Mouse (Mus musculus): ENCODE data around the gene Ppp6r3. TPM values are rescaled to one million over a fixed set of nuclear protein-coding genes. Genes with fewer than 3 reads are reported as not detected.

Ppp6r3 gene
- polyA plus RNA-seq, 1 experiment: 97.4 TPM

- Histone ChIP-seq H3K36me3 (ENCODE audit: control insufficient read depth, insufficient read depth, low read length) (no peaks in the 10 kb centered on the region), H3K4me1 (replicated peaks; ENCODE audit: control insufficient read depth, insufficient read depth, low read length) (0 out of 2 replicates have a peak, but pooled peaks cover 5% of the 10 kb centered on the region), H3K4me3 (ENCODE audit: control insufficient read depth, insufficient read depth, low read length) (no peak overlapping the region), H3K27ac (ENCODE audit: control insufficient read depth, insufficient read depth, low read length) (no peak overlapping the region), H3K27me3 (ENCODE audit: control insufficient read depth, insufficient read depth, low read length) (no peaks in the 10 kb centered on the region)
- WGBS: 91% methylated on average over 6 of the region's 6 CpGs
- no peak for DNase-seq
- TF ChIP-seq POLR2A (IDR thresholded peaks at IDR 0.05; ENCODE audit: control insufficient read depth, extremely low read depth, insufficient read depth, low read length, poor library complexity): no peak
- TF ChIP-seq CTCF (IDR thresholded peaks at IDR 0.05; ENCODE audit: borderline replicate concordance, control insufficient read depth, extremely low read depth, insufficient read depth, low read length, poor library complexity): no peak
These were observed 12.8 kb downstream of the Ppp6r3 start for GRCm38 (mm10) chr19:3562752-3563151.

GRCm38 (mm10) chr19:3562298-3562697 lies 13.3 kb downstream of the Ppp6r3 start:
- no peak for DNase-seq

GRCm38 (mm10) chr19:3556169-3556827 lies 19.3 kb downstream of the Ppp6r3 start:
- peaks cover 4% of the 10 kb centered on the region for H3K4me1 ChIP-seq (replicated peaks; ENCODE audit: control insufficient read depth, insufficient read depth, low read length)

More at GRCm38 (mm10) chr19:3562298-3562697, 13.3 kb downstream of the Ppp6r3 start:
- Histone ChIP-seq H3K4me3 (ENCODE audit: control insufficient read depth, insufficient read depth, low read length) (no peak overlapping the region), H3K36me3 (ENCODE audit: control insufficient read depth, insufficient read depth, low read length) (no peaks in the 10 kb centered on the region), H3K27ac (ENCODE audit: control insufficient read depth, insufficient read depth, low read length) (no peak overlapping the region), H3K4me1 (replicated peaks; ENCODE audit: control insufficient read depth, insufficient read depth, low read length) (peaks cover 9% of the 10 kb centered on the region), H3K27me3 (ENCODE audit: control insufficient read depth, insufficient read depth, low read length) (no peaks in the 10 kb centered on the region)
- 99% methylated on average over 2 of the region's 2 CpGs for WGBS
- TF ChIP-seq CTCF (IDR thresholded peaks at IDR 0.05; ENCODE audit: borderline replicate concordance, control insufficient read depth, extremely low read depth, insufficient read depth, low read length, poor library complexity): no peak
- no peak for TF ChIP-seq POLR2A (IDR thresholded peaks at IDR 0.05; ENCODE audit: control insufficient read depth, extremely low read depth, insufficient read depth, low read length, poor library complexity)

GRCm38 (mm10) chr19:3554785-3555184 lies 20.8 kb downstream of the Ppp6r3 start:
- 94% methylated on average over 8 of the region's 8 CpGs for WGBS
- Histone ChIP-seq H3K4me3 (ENCODE audit: control insufficient read depth, insufficient read depth, low read length) (no peak overlapping the region), H3K27me3 (ENCODE audit: control insufficient read depth, insufficient read depth, low read length) (no peaks in the 10 kb centered on the region), H3K36me3 (ENCODE audit: control insufficient read depth, insufficient read depth, low read length) (no peaks in the 10 kb centered on the region), H3K27ac (ENCODE audit: control insufficient read depth, insufficient read depth, low read length) (no peak overlapping the region), H3K4me1 (replicated peaks; ENCODE audit: control insufficient read depth, insufficient read depth, low read length) (peaks cover 4% of the 10 kb centered on the region)
- TF ChIP-seq POLR2A (IDR thresholded peaks at IDR 0.05; ENCODE audit: control insufficient read depth, extremely low read depth, insufficient read depth, low read length, poor library complexity) (no peak), CTCF (IDR thresholded peaks at IDR 0.05; ENCODE audit: borderline replicate concordance, control insufficient read depth, extremely low read depth, insufficient read depth, low read length, poor library complexity) (no peak)
- no peak for DNase-seq

More at GRCm38 (mm10) chr19:3556169-3556827, 19.3 kb downstream of the Ppp6r3 start:
- Histone ChIP-seq H3K4me3 (ENCODE audit: control insufficient read depth, insufficient read depth, low read length) (no peak overlapping the region), H3K27ac (ENCODE audit: control insufficient read depth, insufficient read depth, low read length) (no peak overlapping the region), H3K27me3 (ENCODE audit: control insufficient read depth, insufficient read depth, low read length) (no peaks in the 10 kb centered on the region), H3K36me3 (ENCODE audit: control insufficient read depth, insufficient read depth, low read length) (no peaks in the 10 kb centered on the region)
- no peak for DNase-seq
- WGBS: 94% methylated on average over 2 of the region's 2 CpGs
- TF ChIP-seq CTCF (IDR thresholded peaks at IDR 0.05; ENCODE audit: borderline replicate concordance, control insufficient read depth, extremely low read depth, insufficient read depth, low read length, poor library complexity): no peak
- no peak for TF ChIP-seq POLR2A (IDR thresholded peaks at IDR 0.05; ENCODE audit: control insufficient read depth, extremely low read depth, insufficient read depth, low read length, poor library complexity)

- no peak for DNase-seq
- Histone ChIP-seq H3K27ac (ENCODE audit: control insufficient read depth, insufficient read depth, low read length) (no peak overlapping the region), H3K4me1 (replicated peaks; ENCODE audit: control insufficient read depth, insufficient read depth, low read length) (no peaks in the 10 kb centered on the region; the same call in 1 of the 2 replicates), H3K27me3 (ENCODE audit: control insufficient read depth, insufficient read depth, low read length) (no peaks in the 10 kb centered on the region), H3K4me3 (ENCODE audit: control insufficient read depth, insufficient read depth, low read length) (no peak overlapping the region), H3K36me3 (ENCODE audit: control insufficient read depth, insufficient read depth, low read length) (peaks cover 10% of the 10 kb centered on the region)
- TF ChIP-seq CTCF (IDR thresholded peaks at IDR 0.05; ENCODE audit: borderline replicate concordance, control insufficient read depth, extremely low read depth, insufficient read depth, low read length, poor library complexity): no peak
- TF ChIP-seq POLR2A (IDR thresholded peaks at IDR 0.05; ENCODE audit: control insufficient read depth, extremely low read depth, insufficient read depth, low read length, poor library complexity): no peak
- 71% methylated on average over 4 of the region's 4 CpGs for WGBS
These were observed 23.9 kb downstream of the Ppp6r3 start for GRCm38 (mm10) chr19:3551573-3552159.

- H3K4me1 ChIP-seq (replicated peaks; ENCODE audit: control insufficient read depth, insufficient read depth, low read length): no peaks in the 10 kb centered on the region; the same call in 1 of the 2 replicates
- peaks cover 10% of the 10 kb centered on the region for H3K36me3 ChIP-seq (ENCODE audit: control insufficient read depth, insufficient read depth, low read length)
- TF ChIP-seq POLR2A (IDR thresholded peaks at IDR 0.05; ENCODE audit: control insufficient read depth, extremely low read depth, insufficient read depth, low read length, poor library complexity): no peak
- no peak for TF ChIP-seq CTCF (IDR thresholded peaks at IDR 0.05; ENCODE audit: borderline replicate concordance, control insufficient read depth, extremely low read depth, insufficient read depth, low read length, poor library complexity)
These were observed 25.4 kb downstream of the Ppp6r3 start for GRCm38 (mm10) chr19:3550101-3550500.

More at GRCm38 (mm10) chr19:3550101-3550500, 25.4 kb downstream of the Ppp6r3 start:
- Histone ChIP-seq H3K27ac (ENCODE audit: control insufficient read depth, insufficient read depth, low read length) (no peak overlapping the region), H3K27me3 (ENCODE audit: control insufficient read depth, insufficient read depth, low read length) (no peaks in the 10 kb centered on the region), H3K4me3 (ENCODE audit: control insufficient read depth, insufficient read depth, low read length) (no peak overlapping the region)
- DNase-seq: no peak
- WGBS: 95% methylated on average over 1 of the region's 1 CpGs

All from thymus, adult 2 months (tissue).